Mouse (Mus musculus) heart, adult 2 months (tissue): ENCODE measurements around the gene Rprml. TPM values are rescaled to one million over a fixed set of nuclear protein-coding genes. Genes with fewer than 3 reads are reported as not detected.

Source experiments
- DNase-seq, 2 experiments: peaks; one replicate each; pipeline ENCODE4 v3.0.0; 2021
- H3K27ac ChIP-seq: fragments of 200-600 bp; 2 replicates; pipeline ENCODE4 v1.8.1; 2022
- H3K27me3 ChIP-seq: fragments of 200-500 bp; 2 replicates; pipeline ENCODE4 v1.6.1; 2012; ENCODE audit warnings: mild to moderate bottlenecking, low read length, inconsistent platforms, mixed read lengths; ENCODE audit not compliant: control insufficient read depth, insufficient read depth
- H3K36me3 ChIP-seq: fragments of 200-500 bp; 2 replicates; pipeline ENCODE4 v1.6.1; 2012; ENCODE audit warnings: low read length, inconsistent platforms; ENCODE audit not compliant: control insufficient read depth, insufficient read depth
- H3K4me1 ChIP-seq: fragments of 200-500 bp; 2 replicates; pipeline ENCODE4 v1.6.1; 2011; ENCODE audit warnings: low read length; ENCODE audit not compliant: control insufficient read depth, insufficient read depth
- H3K4me3 ChIP-seq: fragments of 200-600 bp; 2 replicates; pipeline ENCODE4 v1.8.1; 2022
- H3K79me2 ChIP-seq: fragments of 200-500 bp; replicated peaks from 2 replicates; pipeline ENCODE4 v1.6.1; 2012; ENCODE audit warnings: mild to moderate bottlenecking, inconsistent platforms, low read length, moderate library complexity, mixed read lengths; ENCODE audit not compliant: control insufficient read depth, insufficient read depth
- H3K9ac ChIP-seq: fragments of 200-500 bp; 2 replicates; pipeline ENCODE4 v1.6.1; 2012; ENCODE audit warnings: low read depth, mild to moderate bottlenecking, control low read depth, inconsistent platforms, low read length, mixed read lengths
- CTCF ChIP-seq: fragments of 200-600 bp; IDR thresholded peaks from 2 replicates; pipeline ENCODE4 v1.8.1; 2022; ENCODE audit warnings: antibody characterized with exemption, mild to moderate bottlenecking, moderate library complexity
- EP300 ChIP-seq: fragments of 200-500 bp; IDR thresholded peaks from 2 replicates; pipeline ENCODE4 v1.6.1; 2011; ENCODE audit warnings: low read depth, low read length, control low read depth; ENCODE audit not compliant: insufficient read depth
- POLR2A ChIP-seq: fragments of 200-500 bp; IDR thresholded peaks from 2 replicates; pipeline ENCODE4 v1.6.1; 2011; ENCODE audit warnings: mild to moderate bottlenecking, low read depth, low read length, control low read depth; ENCODE audit not compliant: insufficient read depth
- WGBS: fragments of 180-500 bp; shearing (Covaris S2); methylation state at CpG from one replicate; pipeline ENCODE4 v1.1.7; 2018; 5-methylcytosine and 5-hydroxymethylcytosine counted together
- intact Hi-C: fragments of 180-260 bp; cut with DNase I; formaldehyde crosslinking; loops from one replicate; pipeline ENCODE4 v1.15.1; 2025
- polyA plus RNA-seq: library from polyadenylated mRNA; depleted of rRNA; stranded (reverse); fragments of >200 nt; gene quantifications from 2 replicates; pipeline ENCODE4 v1.2.3, GENCODE M21; 2012
- total RNA-seq, 2 experiments: library from RNA; stranded (reverse); gene quantifications; 2 replicates each; pipeline ENCODE4 v1.2.3; 2021

Gene Rprml
- total and polyA plus RNA-seq, 3 experiments = not detected

GRCm38 (mm10) chr11:103646301-103646700 lies 3.1 kb upstream of the Rprml start:
- no peak for DNase-seq
- Histone ChIP-seq H3K4me1 (no peaks in the 10 kb centered on the region), H3K79me2 (no peaks in the 10 kb centered on the region), H3K36me3 (no peaks in the 10 kb centered on the region), H3K9ac (no peak overlapping the region), H3K27me3 (peaks cover 13% of the 10 kb centered on the region), H3K4me3 (no peak overlapping the region), H3K27ac (no peak overlapping the region)
- 73% methylated on average over 6 of the region's 6 CpGs for WGBS
- intact Hi-C loops = no loop called here
- TF ChIP-seq EP300 = no peak
- no peak for TF ChIP-seq POLR2A
- no peak for TF ChIP-seq CTCF

DNA sequence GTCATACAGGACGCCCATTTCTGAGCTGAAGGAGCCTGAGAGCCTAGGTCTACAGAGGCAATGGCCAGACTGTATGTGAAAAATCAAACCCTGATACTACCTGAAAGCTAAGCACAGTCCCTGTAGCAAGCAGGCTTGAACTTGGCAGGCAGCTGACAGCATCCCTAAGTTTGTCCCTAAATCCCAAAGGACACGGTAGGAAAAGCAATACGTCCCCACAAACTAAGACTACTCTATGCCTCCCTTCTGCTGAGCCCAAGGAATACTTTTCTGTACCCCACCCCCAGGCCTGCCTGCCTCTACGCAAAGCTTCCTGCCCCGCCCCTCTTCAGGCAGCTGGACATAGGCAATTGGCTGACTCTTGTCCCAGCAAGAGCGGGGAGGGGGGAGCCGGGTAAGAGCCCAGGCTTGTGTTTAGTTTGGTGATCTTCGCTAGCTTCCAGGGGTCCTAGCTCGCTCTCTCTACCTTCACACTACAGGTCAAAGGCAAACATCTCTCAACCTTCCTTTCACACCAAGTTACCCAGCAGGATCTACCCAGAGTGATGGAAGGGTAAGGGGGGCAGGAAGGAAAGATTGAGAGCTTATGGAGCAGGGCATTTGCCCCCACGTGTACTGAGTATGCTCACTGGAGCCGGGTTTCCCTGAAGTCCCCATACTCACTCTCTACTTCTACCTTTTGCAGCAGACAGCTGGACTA lies 1.3 kb upstream of the Rprml start:
- WGBS = 8% methylated on average over 11 of the region's 11 CpGs
- Histone ChIP-seq H3K79me2 (no peaks in the 10 kb centered on the region), H3K27me3 (peaks cover 15% of the 10 kb centered on the region), H3K36me3 (no peaks in the 10 kb centered on the region), H3K27ac (no peak overlapping the region), H3K9ac (no peak overlapping the region), H3K4me3 (no peak overlapping the region), H3K4me1 (no peaks in the 10 kb centered on the region)
- intact Hi-C loops = no loop called here
- DNase-seq = no peak
- TF ChIP-seq EP300 = no peak
- TF ChIP-seq POLR2A = no peak
- no peak for TF ChIP-seq CTCF

GRCm38 (mm10) chr11:103648656-103649055 lies 714 bp upstream of the Rprml start:
- Histone ChIP-seq H3K27ac (no peak overlapping the region), H3K79me2 (no peaks in the 10 kb centered on the region), H3K4me3 (no peak overlapping the region), H3K27me3 (peaks cover 15% of the 10 kb centered on the region), H3K36me3 (no peaks in the 10 kb centered on the region), H3K9ac (no peak overlapping the region), H3K4me1 (no peaks in the 10 kb centered on the region)
- WGBS = 31% methylated on average over 7 of the region's 7 CpGs
- TF ChIP-seq EP300 = no peak
- no peak for TF ChIP-seq CTCF
- TF ChIP-seq POLR2A = no peak
- intact Hi-C loops = no loop called here
- peak in 1 of 2 experiments; percentile 3 for DNase-seq

- 2% methylated on average over 37 of the region's 37 CpGs for WGBS
- H3K79me2 ChIP-seq = no peaks in the 10 kb centered on the region
- H3K27me3 ChIP-seq = peaks cover 15% of the 10 kb centered on the region
- H3K27ac ChIP-seq = no peak overlapping the region
- intact Hi-C loops = no loop called here
- TF ChIP-seq CTCF (no peak), EP300 (no peak), POLR2A (no peak)
- H3K4me1 ChIP-seq = no peaks in the 10 kb centered on the region
- H3K4me3 ChIP-seq = no peak overlapping the region
- DNase-seq = no peak
- H3K36me3 ChIP-seq = no peaks in the 10 kb centered on the region
- H3K9ac ChIP-seq = no peak overlapping the region
Measured at GRCm38 (mm10) chr11:103649983-103650493, 668 bp downstream of the Rprml start.

GRCm38 (mm10) chr11:103651426-103651825 lies 2.1 kb downstream of the Rprml start:
- H3K79me2 ChIP-seq = no peaks in the 10 kb centered on the region
- peaks cover 15% of the 10 kb centered on the region for H3K27me3 ChIP-seq
- no peaks in the 10 kb centered on the region for H3K36me3 ChIP-seq
- no peak for TF ChIP-seq CTCF
- TF ChIP-seq POLR2A = no peak
- TF ChIP-seq EP300 = no peak
- intact Hi-C loops = no loop called here
- WGBS = 70% methylated on average over 6 of the region's 6 CpGs
- DNase-seq = no peak
- no peak overlapping the region for H3K27ac ChIP-seq
- H3K4me3 ChIP-seq = no peak overlapping the region
- no peaks in the 10 kb centered on the region for H3K4me1 ChIP-seq
- no peak overlapping the region for H3K9ac ChIP-seq

DNA sequence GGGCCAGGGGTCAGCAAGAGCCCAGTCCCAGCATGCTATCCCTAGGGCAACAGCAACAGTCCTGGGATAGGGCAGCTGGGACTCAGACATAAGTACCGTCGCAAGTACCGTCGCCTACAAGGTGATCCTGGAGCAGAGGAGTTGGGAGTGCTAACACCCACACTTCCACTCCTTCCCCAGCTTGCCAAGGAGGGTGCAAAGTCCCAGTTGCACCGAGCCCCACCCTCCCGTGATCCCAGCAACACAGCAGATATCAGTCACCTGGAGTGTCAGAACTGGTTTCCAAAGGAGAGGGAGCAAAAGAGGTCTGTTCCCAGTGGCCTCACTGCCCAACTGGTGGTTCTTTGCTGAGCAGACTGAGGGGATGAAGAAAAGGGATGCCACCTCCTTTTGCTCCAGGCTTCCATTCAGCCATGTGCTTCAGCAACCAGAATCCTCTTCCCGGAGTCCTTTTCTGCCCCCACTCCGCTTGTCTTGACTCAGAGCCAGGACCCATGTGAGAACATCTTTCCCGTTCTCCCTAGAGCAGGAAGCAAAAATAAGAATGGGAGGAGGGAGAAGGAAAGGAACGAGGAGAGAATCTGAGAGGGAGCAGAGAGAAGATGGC lies 4.1 kb downstream of the Rprml start:
- Histone ChIP-seq H3K4me3 (no peak overlapping the region), H3K27ac (no peak overlapping the region), H3K27me3 (peaks cover 13% of the 10 kb centered on the region), H3K36me3 (no peaks in the 10 kb centered on the region), H3K79me2 (no peaks in the 10 kb centered on the region), H3K4me1 (no peaks in the 10 kb centered on the region), H3K9ac (no peak overlapping the region)
- 48% methylated on average over 10 of the region's 10 CpGs for WGBS
- TF ChIP-seq CTCF (no peak), EP300 (no peak), POLR2A (no peak)
- intact Hi-C loops = no loop called here
- DNase-seq = no peak
